In the genomic region with DNA sequence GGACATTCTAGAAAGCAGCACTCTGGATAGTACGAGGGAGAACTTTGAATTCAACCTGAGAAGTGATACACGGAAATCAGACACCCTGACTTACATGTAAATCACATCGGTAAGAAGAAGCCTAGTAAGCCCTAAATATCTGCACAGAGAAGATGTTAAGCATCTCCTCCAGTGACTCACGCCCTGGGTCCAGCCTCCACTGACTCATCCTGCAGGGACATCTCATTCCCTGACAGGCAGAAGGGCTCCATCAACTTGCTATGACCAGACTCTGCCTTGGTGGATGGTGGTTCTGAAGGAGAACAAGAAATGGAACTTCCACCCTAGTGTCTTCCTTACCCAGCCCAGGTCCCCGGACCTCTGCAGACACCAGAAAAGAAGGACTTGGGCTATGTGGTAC, we compare ENCODE assay signal across 21 mouse cellular contexts.
A peak's percentile ranks its signal among the peaks of the same experiment; 100 is the strongest.
DNase-seq lines count a peak whose midpoint lies in the region; ATAC-seq lines count a peak whose summit lies in the region.
"Had no signal": no experiment of that assay in that cellular context is flagged by ENCODE, and none has a peak within 500 bp of the region (broad histone marks: within the 10 kb centered on the region; RNA-seq: fewer than 3 reads in every experiment).

No protein-coding gene starts in this region.

- peak; percentile 87 for ATAC-seq in frontal cortex, adult (ENCODE audit: low TSS enrichment)
- ATAC-seq in megakaryocyte-erythroid progenitor cell, adult 5-6 weeks (replicated peaks; ENCODE audit: low FRiP score, low TSS enrichment, poor library complexity, severe bottlenecking), result no peak
- ATAC-seq: forebrain, embryonic 13.5 days; forebrain, embryonic 16.5 days; hindbrain, embryonic 16.5 days; intestine, embryonic 15.5 days had no signal

- DNase-seq in adrenal gland, adult (ENCODE audit: inconsistent age in 2 of 2, low spot score in 1 of 2), result peak; percentile 80 to 83
- DNase-seq in adrenal gland, postnatal 10 days, result no peak
- DNase-seq in frontal cortex, postnatal 25 days (ENCODE audit: low spot score in 2 of 2), result no peak
- peak; percentile 75 for DNase-seq in 3T3-L1 (ENCODE audit: low read depth, low spot score)
- DNase-seq in adrenal gland, postnatal 25 days, result peak; percentile 47
- no peak for DNase-seq in layer of hippocampus, adult 8-10 months (ENCODE audit: low spot score in 2 of 2)
- DNase-seq: B cell, adult 2 months; cerebellum, adult 18-20 months; cerebellum, adult 9-10 months; cerebellum, postnatal 14 days; gastrocnemius, postnatal 25 days; heart, postnatal 10 days; heart, postnatal 36 days; kidney, adult 11 months; kidney, adult 8-10 months had no signal

Comparison
In these comparisons a context has a peak if more than half of its experiments do, and no peak if none do; other contexts are left out.
1. DNase-seq: peak in adrenal gland, adult (2 of 2), 3T3-L1 (single experiment) and adrenal gland, postnatal 25 days (single experiment); none in adrenal gland, postnatal 10 days (single experiment), frontal cortex, postnatal 25 days (0 of 2) and layer of hippocampus, adult 8-10 months (0 of 2).